Mouse (Mus musculus): ENCODE measurements around the gene Npr2.
A peak's percentile ranks its signal among the peaks of the same experiment; 100 is the strongest.
"Not testable (repeated sequence)": the region's sequence is repeated elsewhere in the genome, so short reads cannot be mapped to it uniquely, and the experiment has no call there.

The Npr2 gene

DNA sequence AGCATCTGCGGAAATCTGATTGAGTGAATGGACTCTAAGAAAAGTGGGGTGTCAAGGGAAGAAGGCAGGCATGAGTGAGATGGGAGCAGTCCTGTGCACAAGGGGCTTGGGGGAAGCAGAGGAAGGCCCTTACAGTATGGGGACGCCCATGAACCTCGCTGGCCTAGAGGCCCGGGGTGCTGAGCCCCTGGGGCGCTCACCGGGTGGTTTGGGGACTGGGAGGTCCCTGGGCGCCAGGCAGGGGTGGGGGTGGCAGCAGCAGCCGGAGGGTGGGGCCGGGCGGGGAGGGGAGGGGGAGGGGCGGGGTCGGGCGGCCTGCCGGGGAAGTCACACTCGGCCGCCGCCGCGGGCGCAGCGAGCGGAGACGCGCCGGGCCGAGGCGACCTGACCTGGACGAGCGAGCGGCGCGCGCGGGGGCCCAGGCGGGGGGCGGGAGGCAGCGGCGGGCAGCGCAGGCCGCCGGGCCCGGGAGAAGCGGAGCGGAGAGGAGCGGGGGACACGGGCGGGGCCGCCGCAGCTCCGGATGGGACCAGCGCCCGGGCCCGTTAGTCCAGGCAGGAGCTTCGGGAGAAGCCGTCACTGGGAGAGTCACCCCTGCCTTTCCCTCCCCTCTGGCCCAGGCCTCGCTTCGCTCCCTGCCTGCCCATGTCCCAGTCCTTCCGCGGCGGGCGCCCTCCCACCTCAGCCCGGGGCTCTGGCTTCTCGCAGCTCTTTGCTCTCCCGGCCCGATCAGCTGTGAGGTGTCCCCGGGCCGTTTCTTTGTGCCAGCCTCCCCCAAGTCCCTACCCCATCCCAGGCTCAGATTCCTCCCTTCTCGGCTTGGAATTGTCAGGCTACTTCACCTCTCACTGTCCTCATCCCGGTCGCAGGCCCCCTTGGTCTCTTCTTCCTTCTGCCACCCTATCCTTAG lies at the start of gene Npr2:
Npr2 (plus strand) TSS at position 890 of the 910 bp plus-strand sequence.
- DNase-seq (ENCODE audit: low spot score in 2 of 2): peak in 1 of 2 experiments; percentile 49

DNA sequence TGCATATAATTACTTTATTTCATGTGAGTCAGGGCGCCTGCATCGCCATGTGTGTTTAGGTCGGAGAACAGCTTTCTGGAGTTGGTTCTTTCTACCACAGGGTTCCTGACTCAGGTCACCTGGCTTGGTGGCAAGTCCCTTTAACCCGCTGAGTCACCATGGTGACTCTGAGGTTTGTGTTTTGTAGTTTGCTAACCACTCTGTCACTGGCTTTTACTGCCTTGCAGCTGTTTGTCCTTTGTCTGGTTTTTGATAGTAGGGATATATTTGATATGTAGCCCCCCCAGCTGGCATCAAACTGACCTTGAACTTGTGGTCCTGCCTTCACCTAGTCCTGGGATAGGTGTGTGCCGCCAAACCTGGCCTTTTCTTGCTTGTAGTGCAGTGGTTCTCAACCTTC lies 49.5 kb upstream of the Npr2 start:
- DNase-seq (ENCODE audit: low spot score in 2 of 2): no peak

DNA sequence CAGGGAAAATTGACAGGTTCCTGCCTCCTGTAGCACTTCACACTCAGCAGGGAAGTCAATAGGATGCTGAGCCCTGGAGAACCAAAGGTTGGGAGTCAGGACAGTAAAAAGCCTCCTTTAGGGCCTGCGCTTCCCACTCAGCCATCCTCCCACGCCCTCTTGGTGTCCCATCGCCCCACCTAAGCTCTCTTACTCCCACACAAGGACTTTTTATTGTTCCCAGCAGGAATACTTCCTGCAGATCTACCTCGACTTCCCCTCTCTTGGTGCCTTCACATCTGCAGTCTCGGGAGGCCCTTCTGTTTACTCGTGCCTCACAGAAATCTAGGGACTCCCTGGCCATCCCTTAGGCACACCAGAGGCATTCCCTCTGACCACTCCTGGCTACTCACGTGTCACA lies 48.3 kb upstream of the Npr2 start:
- no peak for DNase-seq (ENCODE audit: low spot score in 2 of 2)

DNA sequence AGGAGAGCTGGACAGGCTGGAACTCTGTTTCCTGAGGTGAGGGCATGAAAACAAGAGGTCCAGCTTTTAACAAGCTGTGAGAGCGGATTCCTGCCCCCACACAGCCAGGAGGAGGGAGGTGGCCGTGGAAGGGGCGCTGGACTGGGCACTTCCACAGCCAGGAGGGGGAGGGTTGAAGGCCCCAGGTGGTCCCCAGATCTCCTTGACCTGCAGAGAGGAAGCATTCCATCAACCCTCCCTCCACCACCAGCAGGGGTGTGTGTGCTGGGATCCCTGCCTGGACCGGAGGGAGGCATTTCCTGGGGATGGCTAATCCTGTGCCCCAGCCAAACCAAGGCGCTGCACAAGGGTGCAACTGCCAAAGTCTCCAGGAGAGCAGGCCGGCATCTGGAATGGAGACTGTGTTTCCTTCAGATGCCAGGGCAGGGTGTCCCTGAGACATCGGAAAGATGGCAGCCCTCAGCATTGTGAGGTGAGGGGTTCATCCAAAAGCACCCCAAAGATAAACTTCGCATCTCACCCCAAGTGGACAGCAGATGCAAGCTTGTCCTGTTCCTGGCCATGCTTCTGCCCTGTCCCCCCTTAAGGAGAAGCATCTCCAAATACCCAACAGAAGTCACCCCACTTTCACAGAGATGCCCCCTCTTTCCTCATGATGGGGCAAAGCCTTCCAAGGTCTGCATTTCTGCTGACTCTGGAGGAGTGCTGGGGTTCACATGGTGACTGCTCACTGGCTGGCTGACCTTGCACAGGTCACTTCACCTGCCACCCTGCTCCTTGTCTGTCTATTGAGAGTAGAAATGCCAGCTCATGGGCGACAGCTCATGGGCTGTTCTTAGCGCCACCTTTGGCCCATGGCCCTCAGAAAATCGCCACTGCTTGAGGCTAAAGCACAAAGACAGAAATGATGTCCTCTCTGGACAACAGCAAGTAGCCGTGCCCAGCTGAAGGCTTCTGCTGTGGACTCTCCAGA lies 47.0 kb upstream of the Npr2 start, which contains the start of gene Msmp:
Msmp (minus strand) TSS at position 51 of the 973 bp plus-strand sequence.
- DNase-seq (ENCODE audit: low spot score in 2 of 2): no peak

DNA sequence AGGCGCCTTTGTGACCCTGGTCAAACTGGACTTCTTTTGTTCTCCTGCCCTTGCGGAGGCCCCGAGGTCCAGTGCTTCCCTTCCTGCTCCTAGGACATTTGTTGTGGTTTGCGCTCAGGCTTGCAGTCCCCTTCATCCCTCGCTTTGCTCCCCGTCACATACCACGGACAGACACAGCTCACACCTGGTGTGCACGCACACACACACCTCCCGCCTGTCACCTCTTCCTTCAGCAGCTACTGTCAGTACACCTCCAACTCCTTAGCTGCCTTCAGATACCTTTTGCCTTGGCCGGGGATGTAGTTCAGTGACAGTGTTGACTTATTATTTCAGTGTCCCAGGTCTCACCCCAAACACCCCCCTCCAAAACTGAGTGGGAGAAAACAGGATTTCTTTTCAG lies 46.1 kb upstream of the Npr2 start:
- no peak for DNase-seq (ENCODE audit: low spot score in 2 of 2)

DNA sequence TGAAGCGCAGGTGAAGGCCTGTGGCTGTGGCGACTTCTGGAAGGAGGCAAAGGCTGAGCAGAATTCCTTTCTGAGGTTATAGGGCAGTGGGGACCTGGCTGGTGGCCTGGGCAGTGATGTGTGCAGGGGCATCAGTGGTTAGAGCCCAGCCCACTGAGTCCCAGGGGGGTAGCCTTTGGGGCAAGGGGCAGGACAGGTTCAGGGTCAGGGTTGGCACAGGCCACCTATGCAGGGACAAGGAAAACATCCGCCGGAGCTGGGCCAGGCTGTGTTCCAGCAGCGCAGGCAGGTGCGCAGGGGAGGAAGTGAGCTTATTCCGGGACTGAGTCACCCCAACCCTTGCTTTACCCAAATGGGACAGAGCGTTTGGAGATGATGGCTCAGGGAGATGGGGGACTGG lies 45.3 kb upstream of the Npr2 start:
- no peak for DNase-seq (ENCODE audit: low spot score in 2 of 2)

DNA sequence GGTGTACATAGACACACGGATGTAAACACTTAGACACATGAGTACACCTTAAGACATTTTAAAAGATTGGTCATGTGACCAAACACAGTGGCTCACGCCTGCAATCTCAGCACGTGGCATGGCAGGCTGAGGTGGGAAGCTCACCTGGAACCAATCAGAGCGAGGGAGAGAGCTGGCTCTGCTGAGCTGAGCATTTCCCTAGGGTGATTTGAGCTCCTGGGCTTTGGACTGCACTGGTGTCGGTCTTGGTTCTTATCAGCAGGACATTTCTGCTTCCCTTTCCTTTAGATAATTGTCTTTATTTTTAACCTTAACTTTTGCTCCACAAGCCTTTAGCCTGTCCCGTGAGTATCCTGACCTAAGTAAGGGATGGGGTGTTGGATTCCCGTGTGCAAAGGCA lies 44.1 kb upstream of the Npr2 start:
- DNase-seq (ENCODE audit: low spot score in 2 of 2): no peak

DNA sequence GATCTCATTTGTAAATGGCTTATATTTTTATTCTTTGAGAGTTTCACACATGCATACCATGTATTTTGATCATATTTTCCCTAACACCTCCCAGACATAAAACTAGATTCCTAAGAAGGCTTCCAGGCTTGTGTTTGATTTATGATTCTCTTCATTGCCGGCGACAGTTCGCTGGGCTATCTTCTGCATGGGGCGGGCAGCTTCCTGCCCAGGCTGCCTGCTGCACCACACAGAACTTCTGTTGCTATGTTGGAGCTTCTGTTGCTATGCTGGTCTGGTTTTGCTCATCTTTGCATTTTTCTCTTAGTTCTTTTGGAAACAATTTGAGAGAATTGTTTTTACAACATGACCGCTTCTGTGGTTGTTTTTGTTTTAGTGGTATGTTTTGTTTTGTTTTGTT lies 40.2 kb upstream of the Npr2 start:
- DNase-seq (ENCODE audit: low spot score in 2 of 2): no peak

DNA sequence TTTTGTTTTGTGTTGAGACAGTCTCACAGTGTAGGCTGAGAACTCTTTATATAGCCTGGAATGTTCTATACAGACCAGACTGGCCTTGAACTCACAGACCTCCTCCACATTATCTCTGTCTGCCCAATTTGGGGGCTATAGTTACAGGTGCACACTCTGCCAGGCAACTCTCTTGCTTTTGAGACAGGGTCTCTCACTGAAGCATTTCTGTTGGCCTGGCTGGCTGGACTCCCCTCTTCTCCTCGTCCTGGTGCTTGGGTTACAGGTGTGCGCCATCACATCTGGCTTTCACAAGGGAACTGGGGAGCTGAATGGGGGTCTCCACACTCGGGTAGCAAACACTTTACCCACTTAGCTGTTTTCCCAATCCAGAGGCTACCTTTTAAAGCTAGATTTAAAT lies 39.8 kb upstream of the Npr2 start:
- no peak for DNase-seq (ENCODE audit: low spot score in 2 of 2)

DNA sequence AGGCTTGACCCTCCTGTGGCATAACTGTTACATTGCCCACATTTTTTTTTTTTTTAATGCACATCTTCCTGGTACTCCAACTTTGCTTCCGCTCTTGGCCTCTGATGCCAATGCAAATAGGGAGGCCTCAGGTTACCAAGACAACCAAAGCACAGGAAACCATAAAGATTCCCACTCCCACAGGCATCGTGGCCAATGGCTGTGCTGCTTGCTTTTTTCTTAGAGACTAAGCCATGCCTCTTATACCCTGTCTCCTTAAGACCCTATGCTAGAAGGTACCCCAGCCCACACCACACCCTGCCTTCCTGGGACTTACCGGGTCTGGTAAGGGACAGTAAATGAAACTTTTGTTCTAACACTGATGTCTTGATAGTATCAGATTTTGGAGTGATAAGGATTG lies 38.3 kb upstream of the Npr2 start:
- no peak for DNase-seq (ENCODE audit: low spot score in 2 of 2)

DNA sequence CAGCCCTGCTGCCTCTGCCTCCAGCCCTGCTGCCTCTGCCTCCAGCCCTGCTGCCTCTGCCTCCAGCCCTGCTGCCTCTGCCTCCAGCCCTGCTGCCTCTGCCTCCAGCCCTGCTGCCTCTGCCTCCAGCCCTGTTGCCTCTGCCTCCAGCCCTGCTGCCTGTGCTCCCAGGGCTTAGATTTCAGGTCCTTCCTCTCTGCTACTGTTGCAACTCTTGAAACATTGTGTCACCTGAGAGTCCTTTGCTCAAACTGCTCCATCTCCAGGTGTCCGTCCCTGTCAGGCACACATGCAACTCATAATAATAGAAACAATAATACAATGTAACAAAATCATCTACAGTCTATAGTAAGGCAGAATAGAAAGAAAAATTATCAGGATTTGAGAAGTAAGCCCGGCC lies 35.1 kb upstream of the Npr2 start:
- DNase-seq (ENCODE audit: low spot score in 2 of 2): not testable (repeated sequence)

DNA sequence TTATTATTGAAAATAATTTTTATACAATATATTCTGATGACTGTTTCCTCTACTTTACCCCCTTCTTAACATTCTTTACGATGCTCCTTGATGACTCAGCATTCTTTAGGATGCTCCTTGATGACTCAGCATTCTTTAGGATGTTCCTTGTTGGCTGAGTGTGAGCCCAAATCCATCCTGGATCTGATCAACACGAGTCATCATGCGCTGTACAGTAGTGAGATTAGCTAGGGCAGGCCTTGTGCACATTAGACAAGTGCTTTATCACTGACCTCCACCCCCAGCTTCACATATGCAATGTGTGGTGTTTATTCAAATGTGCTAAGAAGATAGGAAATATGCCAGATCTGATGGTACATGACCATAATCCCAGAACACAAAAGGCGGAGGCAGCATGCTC lies 33.5 kb upstream of the Npr2 start:
- DNase-seq (ENCODE audit: low spot score in 2 of 2): no peak

DNA sequence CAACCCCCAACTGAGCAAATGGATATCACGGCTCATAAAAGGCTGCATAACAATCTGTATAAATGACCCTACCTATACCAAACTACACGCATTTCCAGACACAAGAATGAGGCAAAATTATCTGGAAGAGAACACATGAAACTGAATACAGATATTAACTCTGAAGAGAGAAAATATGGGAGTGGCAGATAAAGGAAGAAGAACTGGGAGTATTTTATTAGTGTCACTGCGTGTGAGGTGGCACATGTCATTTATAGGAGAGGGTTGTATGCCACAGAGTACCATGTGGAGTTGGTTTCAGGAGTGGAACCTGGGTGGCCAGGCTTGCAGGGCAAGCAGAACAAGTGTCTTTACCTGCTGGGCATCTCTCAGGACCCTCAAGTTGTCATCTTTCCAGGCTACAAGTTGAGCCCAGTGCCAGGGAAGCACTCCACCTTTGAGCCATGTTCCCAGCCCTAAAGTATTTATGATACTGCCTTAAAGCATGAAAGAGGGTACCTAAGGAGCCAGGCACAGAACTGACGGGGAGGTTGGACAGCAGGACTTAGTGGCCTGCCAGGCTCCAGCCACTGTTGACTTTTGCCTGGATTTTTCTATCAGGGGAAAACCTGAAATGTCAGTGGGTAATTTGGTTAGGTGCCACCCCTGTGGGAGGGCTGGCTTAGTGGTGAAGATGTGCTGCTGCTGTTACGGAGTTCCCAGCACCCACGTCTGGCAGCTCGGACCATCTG lies 32.9 kb upstream of the Npr2 start:
- DNase-seq (ENCODE audit: low spot score in 2 of 2): no peak

DNA sequence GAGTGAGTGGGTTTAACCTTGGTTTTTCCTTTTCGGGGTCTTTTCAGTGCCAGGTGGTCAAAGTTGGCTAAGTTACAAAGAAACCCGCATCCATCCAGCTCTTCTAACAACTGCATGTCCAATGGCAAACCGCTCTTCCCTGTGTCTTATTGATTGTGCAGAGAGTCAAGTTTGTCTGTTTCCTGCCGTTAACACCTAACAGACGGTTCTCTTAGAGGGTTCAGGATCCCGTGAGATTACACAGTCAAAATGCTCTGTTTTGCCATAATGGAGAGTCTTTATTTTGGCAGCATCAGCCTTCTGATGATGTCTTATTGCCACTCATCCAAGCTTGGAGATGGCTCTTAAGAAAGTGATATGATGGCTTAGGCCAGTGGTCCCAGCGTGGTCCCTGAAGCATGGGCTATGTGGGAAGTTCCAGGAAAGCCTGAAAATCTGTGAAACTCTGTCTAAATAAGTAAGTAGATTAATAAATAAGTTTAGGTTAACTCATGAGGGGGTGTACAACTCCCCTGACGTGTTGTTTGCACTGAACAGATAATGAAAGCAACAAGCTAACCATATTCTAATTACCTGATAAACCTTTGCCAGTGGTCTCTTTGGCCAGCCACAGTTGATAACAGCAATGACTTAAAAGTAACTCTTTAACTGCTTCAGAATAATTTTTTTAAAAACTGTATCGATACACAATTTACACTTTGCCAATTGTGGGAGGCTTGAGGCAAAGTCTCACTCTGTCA lies 31.4 kb upstream of the Npr2 start:
- DNase-seq (ENCODE audit: low spot score in 2 of 2): no peak

DNA sequence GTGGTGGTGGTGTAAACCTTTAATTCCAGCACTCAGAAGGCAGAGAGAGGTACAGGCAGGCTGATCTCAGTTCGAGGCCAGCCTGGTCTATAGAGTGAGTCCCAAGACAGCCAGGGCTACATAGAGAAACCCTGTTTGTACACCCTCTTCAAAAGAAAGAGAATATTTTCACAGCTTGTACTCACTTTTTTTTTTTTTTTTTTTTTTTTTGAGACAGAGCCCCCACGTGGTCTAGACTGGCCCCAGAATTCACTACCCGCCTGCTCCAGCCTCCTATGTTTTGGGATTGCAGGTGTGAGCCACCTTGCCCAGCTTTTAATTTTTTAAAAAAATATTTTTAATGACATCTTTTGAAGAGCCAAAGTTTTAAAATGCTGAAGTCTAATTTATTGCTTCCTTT lies 27.6 kb upstream of the Npr2 start:
- no peak for DNase-seq (ENCODE audit: low spot score in 2 of 2)

DNA sequence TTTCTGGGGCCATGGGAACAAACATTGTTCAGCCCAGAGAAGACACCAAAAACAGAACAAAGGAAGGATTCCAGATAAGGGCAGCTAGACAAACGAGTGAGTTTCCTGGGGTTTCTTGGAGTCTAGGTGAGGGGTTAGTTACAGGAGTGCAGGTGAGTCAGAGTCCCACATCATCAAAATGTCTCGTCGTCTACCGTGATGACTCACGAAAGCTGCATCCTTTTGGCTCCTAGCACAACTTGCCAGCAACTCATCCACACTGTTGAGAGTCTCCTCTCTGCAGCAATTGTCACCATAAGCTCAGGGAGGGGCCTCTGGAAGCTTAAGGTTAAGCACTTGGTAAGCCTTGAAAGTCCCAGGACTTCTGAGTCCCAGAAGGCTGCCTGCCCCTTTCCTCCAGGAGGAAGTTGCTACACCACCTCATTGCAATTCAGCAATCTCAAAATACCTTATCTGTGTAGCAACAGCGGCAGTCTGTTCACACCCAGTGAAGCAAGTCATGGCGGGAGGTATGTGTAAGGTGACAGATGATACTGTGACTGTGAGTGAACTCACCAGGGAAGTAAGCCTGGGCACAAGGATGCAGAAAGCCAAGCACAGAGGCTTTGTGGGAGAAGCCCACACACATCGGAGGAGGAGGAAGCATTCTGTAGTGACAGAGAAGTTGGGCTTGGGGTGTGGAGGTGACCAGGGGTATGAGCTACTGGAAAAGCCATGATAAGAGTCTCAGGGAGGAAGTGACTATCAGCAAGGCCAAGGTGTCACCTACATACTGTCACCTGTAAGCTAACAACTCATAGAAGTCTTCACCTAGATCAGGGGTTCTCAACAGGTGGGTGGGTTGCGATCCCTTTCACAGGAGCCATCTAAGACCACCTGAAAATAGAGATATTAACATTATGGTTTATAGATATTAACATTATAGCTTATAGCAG lies 26.7 kb upstream of the Npr2 start:
- no peak for DNase-seq (ENCODE audit: low spot score in 2 of 2)

DNA sequence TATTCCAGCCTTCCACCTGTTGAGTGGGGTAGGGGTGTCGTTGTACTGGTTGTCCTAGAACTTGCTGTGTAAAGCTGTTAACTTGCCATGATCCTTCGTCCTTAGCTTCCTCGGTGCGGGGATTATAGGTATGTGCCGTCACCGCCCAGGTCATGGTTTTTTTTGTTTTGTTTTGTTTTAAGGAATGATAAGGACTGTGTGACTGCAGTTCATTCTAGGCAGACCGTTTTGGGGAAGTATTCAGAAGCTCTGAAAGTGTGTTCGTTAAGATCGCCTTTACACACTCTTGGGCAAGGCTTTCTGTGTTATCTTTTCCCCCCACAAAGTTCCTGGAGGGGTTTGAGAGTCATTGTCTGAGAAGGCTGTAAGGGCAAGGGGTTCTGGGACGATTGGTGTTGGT lies 19.2 kb upstream of the Npr2 start:
- DNase-seq (ENCODE audit: low spot score in 2 of 2): no peak

DNA sequence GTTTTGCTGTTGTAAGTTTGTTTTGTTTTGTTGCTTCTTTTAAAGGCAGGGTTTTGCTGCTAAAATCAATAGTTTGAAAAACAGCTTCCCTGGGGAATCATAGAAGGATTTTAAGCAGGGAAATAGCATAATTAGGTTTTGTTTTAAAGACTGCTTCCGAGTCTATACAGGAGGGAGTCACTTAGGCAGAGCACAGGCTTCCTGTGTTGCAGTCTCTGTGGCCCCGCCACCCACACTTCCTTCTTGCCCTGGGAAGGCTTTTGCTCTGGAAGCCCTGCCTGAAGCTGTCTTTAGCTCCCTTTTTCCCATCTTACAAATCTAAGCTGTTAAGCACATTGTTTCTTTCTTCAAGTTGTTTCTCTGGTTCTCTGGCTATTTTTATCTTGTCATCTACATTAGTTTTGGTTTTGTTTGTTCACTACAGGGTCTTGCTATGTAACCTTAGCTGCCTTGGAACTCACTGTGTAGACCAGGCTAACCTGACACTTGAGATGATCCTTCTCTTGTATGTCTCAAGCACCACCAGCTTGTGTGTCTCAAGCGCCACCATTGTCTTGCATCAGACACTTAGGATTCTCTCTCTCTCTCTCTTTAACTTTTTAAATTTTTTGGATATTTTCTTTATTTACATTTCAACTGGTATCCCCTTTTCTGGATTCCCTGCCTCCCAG lies 18.5 kb upstream of the Npr2 start:
- no peak for DNase-seq (ENCODE audit: low spot score in 2 of 2)

DNA sequence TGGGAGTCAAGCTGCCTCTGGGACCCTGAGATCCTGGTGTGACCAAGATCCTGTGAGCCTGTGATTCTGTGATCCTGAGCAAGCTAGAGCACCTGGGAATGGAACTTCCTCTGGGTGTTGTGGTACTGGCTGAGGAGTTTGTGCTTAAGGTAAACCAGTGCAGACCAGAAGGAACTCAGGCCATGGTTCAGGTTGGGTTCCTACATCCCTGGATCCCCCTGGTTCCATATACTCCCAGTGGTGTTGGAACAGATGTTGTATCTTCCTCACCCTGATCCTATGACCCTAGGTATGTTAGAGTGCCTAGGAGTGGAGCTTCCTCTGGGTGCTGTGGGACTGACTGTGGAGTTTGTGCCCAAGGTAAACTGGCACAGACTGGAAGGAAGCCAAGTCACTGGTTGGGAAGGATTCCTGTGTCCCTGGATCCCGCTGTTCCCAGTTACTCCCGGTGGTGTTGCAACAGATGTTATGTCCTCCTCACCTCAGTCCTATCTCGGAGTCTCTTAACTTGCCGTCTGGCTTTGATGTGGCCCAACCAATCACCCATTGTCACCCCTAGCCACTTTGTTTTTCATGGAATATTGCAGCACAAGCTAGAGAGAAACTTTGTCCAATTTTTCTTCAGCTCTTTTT lies 11.5 kb upstream of the Npr2 start:
- DNase-seq (ENCODE audit: low spot score in 2 of 2): no peak

Measured in cerebellum, postnatal 4 days (tissue).